Mouse (Mus musculus): ENCODE data around the gene St6galnac3. TPM values are rescaled to one million over a fixed set of nuclear protein-coding genes. Genes with fewer than 3 reads are reported as not detected.

The St6galnac3 gene
- 0.27 and 1.2 TPM in 2 replicates for total RNA-seq (2023)

GRCm38 (mm10) chr3:153724701-153725668 is at the start of gene St6galnac3:
TSS of gene St6galnac3 (minus strand) at chr3:153725174.

Other genes with a start within 250 kb of the St6galnac3 start
- gene Asb17, start 119.0 kb upstream of the St6galnac3 start, total RNA-seq (2023) = not detected in 2 replicates
- 0.18 and 0.22 TPM in 2 replicates for gene Msh4, start 181.0 kb upstream of the St6galnac3 start, total RNA-seq (2023)
- 22.8 and 27.3 TPM in 2 replicates for gene Rabggtb, start 187.8 kb upstream of the St6galnac3 start, total RNA-seq (2023)
- gene Acadm, start 219.5 kb upstream of the St6galnac3 start, total RNA-seq (2023) = 24.6 and 36.3 TPM in 2 replicates
- not detected in 2 replicates for gene Slc44a5, start 248.3 kb upstream of the St6galnac3 start, total RNA-seq (2023)